Mouse (Mus musculus) splenic B cell, adult 2 months (primary cell): Measurements from ENCODE around the gene Fam20b.
A peak's percentile ranks its signal among the peaks of the same experiment; 100 is the strongest.
"Not testable (repeated sequence)": the region's sequence is repeated elsewhere in the genome, so short reads cannot be mapped to it uniquely, and the experiment has no call there.

ENCODE experiments used
- DNase-seq: peaks from one replicate; pipeline ENCODE4 v3.0.0-alpha.2; 2011; ENCODE audit warnings: low read depth, low spot score
- H3K27me3 ChIP-seq: 2 replicates; pipeline ENCODE4 v1.6.1; 2012; ENCODE audit warnings: mild to moderate bottlenecking, low read length, moderate library complexity, mixed read lengths; ENCODE audit not compliant: control insufficient read depth, poor library complexity, insufficient read depth, severe bottlenecking
- H3K36me3 ChIP-seq: 2 replicates; pipeline ENCODE4 v1.6.1; 2012; ENCODE audit warnings: mild to moderate bottlenecking, low read length, moderate library complexity, mixed read lengths; ENCODE audit not compliant: control insufficient read depth, poor library complexity, insufficient read depth, severe bottlenecking

The Fam20b gene

DNA sequence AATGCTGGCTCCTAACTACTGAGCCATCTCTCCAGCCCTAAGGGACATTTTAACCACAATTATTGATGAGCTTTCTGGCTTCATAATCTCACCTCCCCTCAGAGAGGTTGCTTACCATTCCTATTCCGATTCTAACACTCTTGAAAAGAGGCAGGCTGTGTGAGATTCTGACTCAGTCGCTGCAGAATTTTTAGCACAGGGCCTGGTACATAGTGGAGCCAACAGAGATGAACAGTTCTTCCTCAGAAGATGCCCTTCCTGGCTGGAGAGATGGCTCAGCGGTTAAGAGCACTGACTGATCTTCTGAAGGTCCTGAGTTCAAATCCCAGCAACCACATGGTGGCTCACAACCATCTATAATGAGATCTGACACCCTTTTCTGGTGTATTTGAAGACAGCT, 47.0 kb downstream of the Fam20b start:
- DNase-seq: no peak
- Histone ChIP-seq H3K36me3 (peaks cover 8% of the 10 kb centered on the region; the same call in 1 of the 2 replicates), H3K27me3 (no peaks in the 10 kb centered on the region)

- no peaks in the 10 kb centered on the region for H3K27me3 ChIP-seq
- DNase-seq: no peak
- H3K36me3 ChIP-seq: peaks cover 10% of the 10 kb centered on the region; the same call in 1 of the 2 replicates
Measured at GRCm38 (mm10) chr1:156669208-156669983, 49.5 kb downstream of the Fam20b start.

DNA sequence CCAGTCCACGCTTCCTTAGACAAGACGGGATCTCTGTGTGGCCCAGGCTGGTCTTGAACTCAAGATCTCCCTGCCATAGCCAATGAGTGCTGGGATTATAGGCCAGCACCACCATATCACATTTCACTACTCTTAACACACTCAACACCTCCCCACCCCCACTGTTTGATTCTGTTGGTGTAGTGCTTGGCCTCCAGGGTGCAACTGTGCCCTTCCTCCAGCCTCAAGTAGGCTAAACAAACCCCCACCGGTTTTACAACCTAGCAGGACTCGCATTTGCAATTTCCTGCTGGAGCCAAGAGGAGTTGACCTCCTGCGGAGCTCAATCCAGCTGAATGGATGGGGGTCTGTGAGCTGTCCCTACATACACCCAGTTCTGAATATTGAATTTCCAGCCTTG, 50.3 kb downstream of the Fam20b start:
- DNase-seq: no peak
- no peaks in the 10 kb centered on the region for H3K27me3 ChIP-seq
- H3K36me3 ChIP-seq: peaks cover 10% of the 10 kb centered on the region; the same call in 1 of the 2 replicates

- DNase-seq: no peak
- peaks cover 12% of the 10 kb centered on the region for H3K36me3 ChIP-seq
- no peaks in the 10 kb centered on the region for H3K27me3 ChIP-seq
Measured at GRCm38 (mm10) chr1:156667141-156667926, 51.6 kb downstream of the Fam20b start.

DNA sequence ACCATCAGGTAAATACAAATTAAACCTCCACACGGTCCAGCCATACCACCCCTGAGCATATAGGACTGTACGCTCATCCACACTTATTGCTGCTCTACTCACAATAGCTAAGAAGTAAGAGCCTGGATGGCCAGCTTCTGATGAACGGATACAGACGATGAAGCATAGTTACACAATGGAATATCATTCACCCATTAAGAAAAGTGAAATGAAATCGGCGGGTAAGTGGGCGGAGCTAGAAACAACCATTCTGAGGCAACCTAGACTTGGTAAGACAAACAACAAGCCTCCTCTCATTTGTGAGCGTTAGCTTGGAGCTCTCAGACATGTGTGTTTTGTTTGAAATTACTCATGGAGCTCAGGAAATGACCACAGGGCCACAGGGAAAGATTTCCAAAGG, 53.1 kb downstream of the Fam20b start:
- Histone ChIP-seq H3K27me3 (no peaks in the 10 kb centered on the region), H3K36me3 (peaks cover 8% of the 10 kb centered on the region)
- no peak for DNase-seq

- H3K36me3 ChIP-seq, H3K27me3 ChIP-seq: not testable (repeated sequence)
- DNase-seq: peak; percentile 34
Measured at GRCm38 (mm10) chr1:156660660-156661236, 58.1 kb downstream of the Fam20b start.

- peak; percentile 31 for DNase-seq
- Histone ChIP-seq H3K27me3 (no peaks in the 10 kb centered on the region), H3K36me3 (peaks cover 8% of the 10 kb centered on the region)
Measured at GRCm38 (mm10) chr1:156659906-156660659, 58.8 kb downstream of the Fam20b start.

DNA sequence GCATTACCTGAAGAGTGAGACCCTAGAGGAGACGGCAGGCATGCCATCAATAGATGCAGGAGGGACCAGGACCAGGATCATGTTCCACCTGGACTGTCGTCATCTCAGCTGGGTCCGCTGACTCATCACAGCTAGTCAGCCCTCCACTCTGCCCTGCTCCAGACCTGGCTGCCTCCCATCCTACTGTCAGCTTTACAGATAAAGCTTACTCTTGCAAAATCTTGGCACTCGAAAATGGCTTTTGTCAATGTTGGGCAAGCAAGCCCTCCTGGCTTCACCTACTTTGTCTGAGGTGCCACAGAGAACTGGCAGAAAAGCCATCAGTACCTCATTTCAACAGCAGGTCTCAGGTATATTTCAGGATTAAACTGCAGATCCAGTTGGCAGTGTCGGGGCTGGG, 60.2 kb downstream of the Fam20b start:
- H3K27me3 ChIP-seq: no peaks in the 10 kb centered on the region
- H3K36me3 ChIP-seq: peaks cover 8% of the 10 kb centered on the region
- no peak for DNase-seq

DNA sequence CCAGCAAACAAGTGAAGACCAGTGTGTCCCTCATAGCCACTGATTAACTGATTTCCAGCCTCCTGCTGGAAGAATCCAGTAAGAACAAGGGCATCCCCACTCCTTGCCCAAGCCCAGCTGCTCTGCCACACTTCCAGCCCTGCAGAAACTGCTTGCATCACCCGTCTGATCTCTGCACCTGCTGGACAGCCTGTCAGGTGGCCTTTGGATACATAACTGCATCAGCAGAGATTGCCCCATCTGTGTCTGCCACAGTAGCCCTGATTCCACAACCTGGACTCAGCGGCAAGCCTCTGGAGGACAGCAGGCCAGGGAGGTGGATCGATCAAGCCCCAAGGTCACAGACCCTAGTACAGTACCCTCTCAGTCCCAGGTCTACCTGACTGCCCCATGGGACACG, 61.4 kb downstream of the Fam20b start:
- DNase-seq: no peak
- peaks cover 6% of the 10 kb centered on the region; the same call in 1 of the 2 replicates for H3K36me3 ChIP-seq
- no peaks in the 10 kb centered on the region for H3K27me3 ChIP-seq

- no peaks in the 10 kb centered on the region for H3K27me3 ChIP-seq
- no peak for DNase-seq
- peaks cover 7% of the 10 kb centered on the region; the same call in 1 of the 2 replicates for H3K36me3 ChIP-seq
Measured at GRCm38 (mm10) chr1:156654735-156655530, 64.0 kb downstream of the Fam20b start.

DNA sequence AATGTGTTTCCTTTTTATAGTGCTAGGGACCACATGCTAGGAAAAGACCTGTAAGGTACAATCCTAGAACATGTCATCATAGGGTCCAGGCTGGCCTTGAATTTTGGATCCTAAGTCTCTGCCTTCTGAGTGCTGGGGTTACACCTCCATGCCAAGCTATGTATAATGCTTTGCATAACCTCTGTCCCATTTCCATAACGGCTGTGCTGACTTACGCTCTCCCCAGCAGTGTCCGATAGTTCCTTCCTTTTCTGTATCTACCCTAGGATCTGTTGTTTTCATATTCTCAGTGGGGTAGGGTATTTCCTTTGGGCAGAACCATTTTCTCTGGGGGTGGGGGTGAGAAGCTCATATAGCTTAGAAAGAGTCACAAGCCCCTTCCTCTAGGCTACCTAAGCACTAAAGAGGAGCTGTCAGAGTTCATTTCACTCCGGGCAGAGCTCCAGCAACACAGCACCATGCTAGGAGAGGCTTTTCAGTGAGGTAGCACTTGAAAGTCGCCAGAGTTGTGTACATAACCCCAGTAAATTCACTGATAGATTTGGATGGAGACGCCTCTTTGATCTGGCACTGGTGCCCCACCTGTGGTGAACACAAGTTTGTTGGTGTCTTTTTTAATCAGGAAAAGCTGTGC, 66.6 kb downstream of the Fam20b start:
- peaks cover 7% of the 10 kb centered on the region; the same call in 1 of the 2 replicates for H3K36me3 ChIP-seq
- no peak for DNase-seq
- H3K27me3 ChIP-seq: no peaks in the 10 kb centered on the region

DNA sequence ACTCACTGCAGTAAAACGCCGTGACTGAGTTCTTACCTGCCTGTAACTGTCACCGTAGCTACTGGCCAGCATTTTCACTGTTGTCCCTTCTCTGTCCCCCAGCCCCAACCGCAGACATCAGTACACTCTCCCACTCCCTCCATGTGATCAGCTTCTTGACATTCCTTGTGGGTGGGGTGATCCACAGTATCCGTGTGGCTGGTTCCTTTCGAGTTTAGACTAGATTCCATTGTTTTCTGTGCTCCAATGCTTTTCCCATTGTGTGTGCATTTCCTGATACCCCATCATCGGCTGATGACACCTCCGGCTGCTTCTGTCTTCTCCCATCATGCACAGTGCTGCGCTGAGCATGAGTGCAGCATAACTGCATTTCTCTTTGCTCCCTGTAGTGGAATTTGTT, 68.3 kb downstream of the Fam20b start:
- DNase-seq: no peak
- Histone ChIP-seq H3K36me3 (peaks cover 2% of the 10 kb centered on the region; the same call in 1 of the 2 replicates), H3K27me3 (no peaks in the 10 kb centered on the region)

- no peaks in the 10 kb centered on the region for H3K27me3 ChIP-seq
- H3K36me3 ChIP-seq: peaks cover 2% of the 10 kb centered on the region; the same call in 1 of the 2 replicates
- no peak for DNase-seq
Measured at GRCm38 (mm10) chr1:156648705-156649104, 70.2 kb downstream of the Fam20b start.
